Mouse (Mus musculus): ENCODE results near the gene Cald1. TPM values are rescaled to one million over a fixed set of nuclear protein-coding genes. Genes with fewer than 3 reads are reported as not detected.

Cald1 gene
- polyA plus RNA-seq, 1 experiment from 2014 or later = 161 TPM

DNA sequence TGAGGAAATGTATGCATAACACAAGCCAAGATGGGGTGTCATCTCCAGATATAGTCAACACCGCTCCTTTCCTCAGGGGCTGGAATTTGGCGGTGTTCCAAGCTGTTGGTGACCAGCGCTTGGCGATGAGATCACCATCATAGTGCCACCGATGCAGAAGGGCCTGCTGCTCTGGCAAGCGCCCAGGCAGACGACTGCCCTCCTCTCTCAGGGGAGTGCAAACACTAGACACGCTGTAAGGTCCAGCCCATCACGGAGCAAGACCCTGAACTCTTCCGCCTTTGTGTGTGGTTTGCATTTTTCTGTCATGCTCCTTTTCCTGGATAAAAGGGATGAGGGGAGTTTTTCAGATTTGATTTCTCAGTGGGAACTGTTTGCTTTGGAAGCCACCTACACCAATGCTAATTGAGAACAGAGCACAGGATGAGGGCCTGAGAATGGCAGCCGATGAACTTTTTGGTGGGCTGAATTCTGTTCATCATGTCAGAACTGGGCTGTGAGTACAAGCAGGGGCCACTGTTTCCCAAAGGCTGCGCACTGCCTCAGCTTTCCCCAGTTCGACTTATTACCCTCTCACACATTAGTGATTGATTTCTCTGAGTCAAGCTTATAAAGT lies 110.5 kb downstream of the Cald1 start:
- Histone ChIP-seq H3K36me3 (peaks cover 22% of the 10 kb centered on the region), H3K9ac (peak overlapping the region; percentile 86), H3K27ac (ENCODE audit: poor library complexity, severe bottlenecking) (peak overlapping the region; percentile 94), H3K27me3 (replicated peaks) (no peaks in the 10 kb centered on the region), H3K4me2 (peak overlapping the region; percentile 84), H3K4me1 (replicated peaks) (peaks cover 76% of the 10 kb centered on the region), H3K9me3 (replicated peaks) (peaks cover 13% of the 10 kb centered on the region), H3K4me3 (peak overlapping the region; percentile 54)
- WGBS = 5% methylated on average over 13 of the region's 13 CpGs
- peak; percentile 62 for ATAC-seq (ENCODE audit: insufficient number of reproducible peaks, low FRiP score)

DNA sequence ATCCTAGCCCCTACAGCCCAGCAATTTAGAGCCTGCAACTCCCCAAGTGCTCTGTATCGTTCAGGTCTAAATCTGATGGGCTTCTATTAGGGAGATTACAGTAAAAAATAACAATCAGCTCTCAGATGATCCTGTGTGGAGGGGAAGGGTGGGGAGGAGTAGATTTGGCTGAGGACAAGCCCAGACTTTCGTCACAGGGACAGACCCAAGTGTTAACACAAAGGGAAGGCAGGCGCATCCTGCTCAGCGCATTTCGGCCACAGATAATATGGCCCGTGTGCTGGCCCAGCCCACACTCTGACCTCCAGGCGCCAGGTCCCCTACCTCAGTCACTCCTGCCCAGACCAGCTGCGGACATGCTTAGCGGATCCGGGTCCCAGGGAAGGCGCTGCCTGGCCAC lies 111.0 kb downstream of the Cald1 start:
- Histone ChIP-seq H3K9me3 (replicated peaks) (peaks cover 8% of the 10 kb centered on the region), H3K27ac (ENCODE audit: poor library complexity, severe bottlenecking) (peak overlapping the region; percentile 94), H3K4me1 (replicated peaks) (peaks cover 80% of the 10 kb centered on the region), H3K4me2 (peak overlapping the region; percentile 84), H3K36me3 (peaks cover 17% of the 10 kb centered on the region), H3K27me3 (replicated peaks) (no peaks in the 10 kb centered on the region), H3K4me3 (peak overlapping the region; percentile 54), H3K9ac (peak overlapping the region; percentile 86)
- 1% methylated on average over 11 of the region's 11 CpGs for WGBS
- ATAC-seq (ENCODE audit: insufficient number of reproducible peaks, low FRiP score) = peak; percentile 79

DNA sequence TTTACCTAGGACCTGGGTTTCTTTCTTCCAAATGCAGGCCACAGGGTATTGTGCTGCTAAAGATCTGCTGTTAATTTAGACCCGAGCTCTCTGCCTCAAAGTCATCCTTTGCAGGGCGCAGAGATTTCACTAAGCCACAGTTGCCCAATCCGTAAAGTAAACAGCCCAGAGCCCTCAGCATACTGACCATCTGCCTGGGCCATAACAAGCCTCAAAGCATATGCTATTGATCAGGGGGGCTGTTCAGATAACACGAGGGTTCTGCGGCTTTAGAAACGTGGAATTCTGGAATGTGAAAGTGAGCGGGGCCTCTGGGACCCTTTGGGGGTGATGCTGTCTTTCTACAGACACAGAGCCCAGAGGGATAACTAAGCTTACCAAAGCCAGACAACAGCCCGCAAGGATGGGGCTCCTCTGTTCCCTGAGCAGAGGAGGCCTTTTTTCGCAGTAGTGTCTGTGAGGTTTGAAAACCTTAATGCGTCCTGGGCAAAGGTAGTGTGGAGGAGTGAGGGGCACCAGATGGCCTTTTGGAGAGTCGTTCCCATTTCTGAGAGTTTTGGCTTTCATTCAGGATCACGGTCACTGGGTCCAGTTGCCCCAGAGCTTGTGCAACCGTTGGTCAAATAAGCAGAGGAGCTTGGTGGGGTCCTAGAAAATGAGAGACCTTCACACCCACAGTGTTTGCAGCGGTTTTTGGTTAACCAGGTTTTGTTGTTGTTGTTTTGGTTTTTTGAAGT lies 111.8 kb downstream of the Cald1 start:
- Histone ChIP-seq H3K4me2 (peak overlapping the region; percentile 84), H3K36me3 (peaks cover 8% of the 10 kb centered on the region), H3K9me3 (replicated peaks) (no peaks in the 10 kb centered on the region; the same call in 1 of the 2 replicates), H3K27ac (ENCODE audit: poor library complexity, severe bottlenecking) (peak overlapping the region; percentile 94), H3K9ac (peak overlapping the region; percentile 86), H3K27me3 (replicated peaks) (no peaks in the 10 kb centered on the region), H3K4me1 (replicated peaks) (peaks cover 87% of the 10 kb centered on the region), H3K4me3 (peak overlapping the region; percentile 54)
- WGBS = 11% methylated on average over 14 of the region's 14 CpGs
- no peak for ATAC-seq (ENCODE audit: insufficient number of reproducible peaks, low FRiP score)

DNA sequence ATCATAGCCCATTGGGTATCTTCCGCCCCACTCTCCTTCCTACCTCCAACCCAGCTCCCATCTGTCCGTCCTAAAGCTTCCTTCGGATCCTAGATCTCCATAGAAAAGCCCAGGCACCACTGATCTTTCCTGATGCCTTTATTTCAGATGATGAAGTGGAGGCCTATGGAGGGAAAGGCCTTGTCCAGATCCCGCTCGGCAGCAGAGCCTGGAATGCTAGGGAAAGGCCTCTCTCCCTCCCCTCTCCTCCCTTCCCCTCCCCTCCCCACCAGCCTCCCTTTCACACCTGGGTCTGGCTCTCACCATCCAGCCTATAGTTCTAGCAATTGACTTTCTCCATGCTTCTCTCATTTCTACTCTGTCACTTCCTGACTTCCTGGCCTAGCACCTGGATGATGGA lies 112.5 kb downstream of the Cald1 start:
- WGBS = 40% methylated on average over 5 of the region's 5 CpGs
- Histone ChIP-seq H3K4me2 (peak overlapping the region; percentile 84), H3K4me3 (peak overlapping the region; percentile 54), H3K27me3 (replicated peaks) (no peaks in the 10 kb centered on the region), H3K9me3 (replicated peaks) (no peaks in the 10 kb centered on the region), H3K27ac (ENCODE audit: poor library complexity, severe bottlenecking) (peak overlapping the region; percentile 57), H3K36me3 (peaks cover 10% of the 10 kb centered on the region), H3K4me1 (replicated peaks) (peaks cover 90% of the 10 kb centered on the region), H3K9ac (peak overlapping the region; percentile 60)
- ATAC-seq (ENCODE audit: insufficient number of reproducible peaks, low FRiP score) = no peak

DNA sequence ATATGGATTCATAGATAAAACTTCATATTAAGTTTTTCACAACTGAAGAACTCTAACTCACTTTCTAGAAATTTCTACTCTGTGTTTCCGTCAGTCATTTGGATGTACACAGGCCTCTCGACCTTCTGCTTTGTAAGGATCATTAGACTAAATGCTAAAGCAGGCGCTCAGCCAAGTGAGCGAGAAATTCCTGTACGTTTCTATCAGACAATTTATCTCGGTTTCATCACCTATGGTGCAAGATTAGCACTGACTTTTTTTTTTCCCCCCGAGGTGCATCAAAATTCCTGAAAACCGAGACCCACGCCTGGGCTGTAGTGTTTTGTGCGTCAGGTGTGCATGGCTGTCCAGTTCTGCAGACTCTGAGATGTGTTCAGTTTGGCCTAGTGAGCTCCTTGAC lies 113.3 kb downstream of the Cald1 start:
- Histone ChIP-seq H3K27me3 (replicated peaks) (no peaks in the 10 kb centered on the region), H3K27ac (ENCODE audit: poor library complexity, severe bottlenecking) (no peak overlapping the region; the same call in 1 of the 2 replicates), H3K4me3 (no peak overlapping the region), H3K9ac (0 out of 2 replicates have a peak overlapping the region, but pooled peaks have one; percentile 22), H3K9me3 (replicated peaks) (no peaks in the 10 kb centered on the region), H3K4me1 (replicated peaks) (peaks cover 90% of the 10 kb centered on the region), H3K36me3 (0 out of 2 replicates have a peak, but pooled peaks cover 8% of the 10 kb centered on the region), H3K4me2 (peak overlapping the region; percentile 84)
- ATAC-seq (ENCODE audit: insufficient number of reproducible peaks, low FRiP score) = no peak
- 51% methylated on average over 10 of the region's 10 CpGs for WGBS

DNA sequence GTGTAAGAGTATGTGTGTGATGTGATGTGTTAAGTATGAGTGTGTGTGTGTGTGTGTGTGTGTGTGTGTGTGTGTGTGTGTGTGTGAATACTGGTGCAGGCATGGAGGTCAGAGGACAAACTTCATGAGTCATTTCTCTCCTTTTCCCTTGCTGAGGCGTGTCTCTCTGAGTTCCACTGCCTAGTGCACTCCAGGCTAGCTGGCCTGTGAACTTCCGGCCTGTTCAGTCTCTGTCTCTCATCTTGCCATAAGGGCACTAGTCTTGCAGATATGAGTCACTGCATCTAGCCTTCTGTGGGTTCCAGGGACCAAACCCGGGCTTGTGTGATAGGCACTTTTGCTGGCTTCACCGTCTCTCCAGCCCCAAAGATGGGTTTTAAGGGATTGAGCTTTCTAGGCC lies 114.9 kb downstream of the Cald1 start:
- 52% methylated on average over 4 of the region's 4 CpGs for WGBS
- Histone ChIP-seq H3K27ac (ENCODE audit: poor library complexity, severe bottlenecking) (peak overlapping the region; percentile 31; the same call in 1 of the 2 replicates), H3K9me3 (replicated peaks) (no peaks in the 10 kb centered on the region), H3K4me3 (no peak overlapping the region), H3K9ac (no peak overlapping the region), H3K4me2 (no peak overlapping the region), H3K4me1 (replicated peaks) (peaks cover 91% of the 10 kb centered on the region), H3K36me3 (0 out of 2 replicates have a peak, but pooled peaks cover 8% of the 10 kb centered on the region), H3K27me3 (replicated peaks) (no peaks in the 10 kb centered on the region)
- ATAC-seq (ENCODE audit: insufficient number of reproducible peaks, low FRiP score) = no peak

DNA sequence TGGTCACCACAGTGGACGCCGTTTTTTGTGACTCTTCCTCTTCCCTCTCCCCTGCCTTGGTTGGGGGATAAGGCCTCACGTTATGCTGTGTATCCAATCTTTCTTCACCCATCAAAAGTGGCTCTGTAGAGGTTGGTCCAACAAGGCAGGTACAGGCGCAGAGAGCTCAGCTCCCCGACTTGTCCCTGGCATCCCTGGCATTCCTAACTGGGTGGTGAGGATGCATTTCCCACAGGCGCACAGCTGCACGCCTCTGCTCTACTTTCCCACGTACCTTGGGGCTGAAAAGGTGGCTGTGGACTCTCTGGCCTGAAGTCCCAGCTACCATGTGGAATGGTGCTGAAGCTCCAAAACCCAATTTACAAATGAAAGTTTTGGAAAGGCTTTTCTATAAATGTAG lies 115.5 kb downstream of the Cald1 start:
- Histone ChIP-seq H3K27ac (ENCODE audit: poor library complexity, severe bottlenecking) (peak overlapping the region; percentile 31; the same call in 1 of the 2 replicates), H3K4me2 (no peak overlapping the region)
- 84% methylated on average over 8 of the region's 8 CpGs for WGBS

DNA sequence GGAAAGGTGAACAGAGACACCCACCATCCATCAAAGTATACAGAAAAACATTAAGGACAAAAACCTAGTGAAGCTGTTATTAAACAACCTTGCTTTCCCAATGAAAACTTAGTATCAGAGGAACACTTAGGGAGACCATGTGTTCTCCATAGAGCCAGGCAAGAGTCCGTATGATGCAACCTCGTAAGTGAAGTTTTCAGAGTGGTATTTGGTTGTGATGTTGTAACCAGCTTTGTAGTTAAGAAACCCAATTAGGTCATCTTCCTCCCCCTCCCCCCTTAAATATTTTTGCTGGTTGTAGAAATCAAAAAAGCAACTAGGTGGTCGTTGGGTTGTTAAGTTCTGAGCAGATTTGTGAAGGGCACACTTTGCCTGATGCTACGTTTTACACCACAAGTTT lies 116.3 kb downstream of the Cald1 start:
- Histone ChIP-seq H3K27me3 (replicated peaks) (no peaks in the 10 kb centered on the region), H3K9me3 (replicated peaks) (no peaks in the 10 kb centered on the region), H3K36me3 (peaks cover 8% of the 10 kb centered on the region; the same call in 1 of the 2 replicates), H3K4me2 (no peak overlapping the region), H3K4me3 (no peak overlapping the region), H3K9ac (no peak overlapping the region), H3K27ac (ENCODE audit: poor library complexity, severe bottlenecking) (no peak overlapping the region), H3K4me1 (replicated peaks) (peaks cover 92% of the 10 kb centered on the region)
- 81% methylated on average over 4 of the region's 4 CpGs for WGBS
- no peak for ATAC-seq (ENCODE audit: insufficient number of reproducible peaks, low FRiP score)

More for the DNA sequence above, 115.5 kb downstream of the Cald1 start:
- Histone ChIP-seq H3K4me3 (no peak overlapping the region), H3K9me3 (replicated peaks) (no peaks in the 10 kb centered on the region), H3K27me3 (replicated peaks) (no peaks in the 10 kb centered on the region), H3K36me3 (0 out of 2 replicates have a peak, but pooled peaks cover 8% of the 10 kb centered on the region), H3K9ac (no peak overlapping the region), H3K4me1 (replicated peaks) (peaks cover 90% of the 10 kb centered on the region)
- no peak for ATAC-seq (ENCODE audit: insufficient number of reproducible peaks, low FRiP score)

DNA sequence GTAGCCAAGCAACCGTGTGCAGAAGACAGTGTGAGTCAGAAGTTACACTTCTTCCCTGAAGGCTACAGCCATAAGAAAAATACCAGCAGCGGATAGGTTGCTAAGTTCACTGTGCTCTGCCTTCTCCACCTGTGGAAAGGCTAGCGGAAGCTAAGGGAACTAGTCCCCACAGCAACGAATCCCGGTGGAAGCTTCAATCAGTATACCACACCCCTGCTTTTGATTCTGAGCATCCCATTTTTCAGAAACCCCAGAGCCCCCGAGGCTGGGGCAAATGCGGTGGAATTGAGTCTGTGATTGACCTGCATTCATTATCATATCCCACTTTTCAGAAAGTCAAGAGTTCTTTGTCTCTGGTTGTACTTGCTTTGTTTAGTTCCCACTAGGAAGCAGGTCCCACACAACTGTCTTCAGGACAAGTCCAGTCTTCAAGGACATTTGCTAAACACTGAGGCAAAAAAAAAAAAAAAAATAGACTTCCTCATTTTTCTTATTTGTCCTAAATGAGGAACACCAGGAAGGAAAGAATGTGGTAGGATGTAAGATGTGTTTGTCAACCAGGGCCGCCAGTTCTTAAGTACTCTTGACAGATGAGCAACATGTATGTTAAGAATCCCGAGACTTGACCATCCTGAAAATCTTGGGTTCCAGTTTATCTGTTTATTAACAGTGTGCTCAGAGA lies 118.0 kb downstream of the Cald1 start:
- Histone ChIP-seq H3K9me3 (replicated peaks) (no peaks in the 10 kb centered on the region), H3K27me3 (replicated peaks) (no peaks in the 10 kb centered on the region), H3K9ac (no peak overlapping the region), H3K4me2 (no peak overlapping the region), H3K4me1 (replicated peaks) (peaks cover 93% of the 10 kb centered on the region), H3K27ac (ENCODE audit: poor library complexity, severe bottlenecking) (peak overlapping the region; percentile 90), H3K4me3 (no peak overlapping the region), H3K36me3 (peaks cover 8% of the 10 kb centered on the region; the same call in 1 of the 2 replicates)
- ATAC-seq (ENCODE audit: insufficient number of reproducible peaks, low FRiP score) = no peak
- WGBS = 81% methylated on average over 9 of the region's 9 CpGs

DNA sequence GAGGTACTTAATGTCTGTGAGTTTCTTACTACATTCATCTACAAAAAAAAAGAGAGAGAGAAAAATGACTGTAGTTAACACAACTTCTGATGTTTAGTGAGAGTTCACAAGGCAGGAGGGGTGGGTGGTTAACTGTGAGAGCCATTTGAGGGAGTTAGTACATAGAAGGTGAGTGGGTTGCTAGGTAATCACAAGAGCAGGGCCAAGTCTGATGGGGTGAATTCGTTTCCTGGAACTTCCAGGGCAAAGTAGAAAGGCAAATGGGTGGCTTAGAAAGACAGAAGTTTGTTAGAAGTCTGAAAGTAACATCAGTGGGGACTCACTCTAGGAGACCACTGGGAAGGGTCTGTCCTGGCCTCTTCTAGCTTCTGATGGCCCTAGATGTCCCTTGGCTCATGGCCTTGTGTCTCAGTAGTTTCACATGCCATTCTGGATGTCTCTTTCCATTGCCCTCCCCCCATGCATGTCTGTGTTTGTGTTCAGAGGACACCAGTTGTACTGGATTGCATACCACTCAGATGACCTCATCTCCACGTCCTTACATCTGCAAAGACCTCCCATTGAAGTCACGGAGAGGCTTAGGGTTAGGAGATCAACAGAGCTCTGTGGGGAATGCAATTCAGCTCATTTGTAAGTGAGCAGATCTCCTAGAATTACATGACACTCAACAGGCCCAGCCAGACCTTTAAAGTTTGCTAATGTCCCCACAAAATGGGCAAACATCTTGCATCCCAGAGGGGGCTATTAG lies 118.8 kb downstream of the Cald1 start:
- H3K9ac ChIP-seq = no peak overlapping the region
- no peaks in the 10 kb centered on the region for H3K9me3 ChIP-seq (replicated peaks)
- peak overlapping the region; percentile 90 for H3K27ac ChIP-seq (ENCODE audit: poor library complexity, severe bottlenecking)
- H3K36me3 ChIP-seq = peaks cover 8% of the 10 kb centered on the region; the same call in 1 of the 2 replicates
- no peak overlapping the region for H3K4me2 ChIP-seq
- peaks cover 93% of the 10 kb centered on the region for H3K4me1 ChIP-seq (replicated peaks)
- ATAC-seq (ENCODE audit: insufficient number of reproducible peaks, low FRiP score) = peak; percentile 59; the same call in 1 of the 2 replicates
- H3K27me3 ChIP-seq (replicated peaks) = no peaks in the 10 kb centered on the region
- H3K4me3 ChIP-seq = no peak overlapping the region
- 11% methylated on average over 3 of the region's 3 CpGs for WGBS
